Mouse (Mus musculus) monocyte, adult 2 months (primary cell): ENCODE measurements around the gene Gm34302.
"Not testable (repeated sequence)": the region's sequence is repeated elsewhere in the genome, so short reads cannot be mapped to it uniquely, and the experiment has no call there.

ENCODE experiments used
- DNase-seq, 2 experiments: peaks; one replicate each; pipeline ENCODE4 v3.0.0; 2022; ENCODE audit warnings: low spot score in 2 of 2, low read depth in 1 of 2

The Gm34302 gene

DNA sequence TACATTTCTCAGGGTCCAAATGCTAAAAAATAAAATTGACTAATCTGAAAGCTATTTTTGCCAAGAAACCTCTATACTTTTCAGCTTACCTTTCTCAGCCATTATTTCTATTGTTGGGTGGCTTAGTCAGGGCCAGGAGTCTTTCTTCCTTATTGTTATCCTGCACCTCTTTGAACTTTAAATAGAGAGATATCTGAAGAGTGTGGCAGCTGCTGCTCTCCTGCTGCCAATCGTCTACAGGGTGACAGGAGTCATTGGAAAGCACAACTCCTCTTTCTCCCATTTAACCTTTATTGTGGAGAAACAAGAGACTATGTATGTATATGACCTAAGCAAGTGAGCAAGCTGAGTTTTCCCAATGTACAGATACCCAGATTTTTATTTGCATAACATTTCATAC lies at the start of gene Gm34302:
Gene Gm34302, minus strand, starts transcription at position 154 of the 400 bp plus-strand sequence.
- no peak for DNase-seq

DNA sequence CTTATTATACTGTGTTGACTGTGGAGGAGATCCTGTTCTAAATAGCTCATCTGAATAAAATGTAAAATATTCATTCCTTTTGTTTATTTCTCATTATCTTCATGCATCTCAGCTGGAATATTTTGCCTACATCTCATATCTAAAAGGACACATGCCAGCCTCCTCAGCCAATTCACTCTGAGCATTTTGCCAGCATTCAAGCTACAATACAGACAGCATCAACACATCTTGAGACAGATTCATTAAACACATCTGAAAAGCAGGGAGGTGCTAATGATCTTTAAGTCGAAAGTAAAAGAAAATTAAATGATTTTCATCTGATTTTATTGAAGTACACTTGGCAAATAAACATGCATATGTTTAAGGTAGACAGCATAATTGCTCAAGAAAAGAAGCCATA lies 48.2 kb upstream of the Gm34302 start:
- DNase-seq = no peak

DNA sequence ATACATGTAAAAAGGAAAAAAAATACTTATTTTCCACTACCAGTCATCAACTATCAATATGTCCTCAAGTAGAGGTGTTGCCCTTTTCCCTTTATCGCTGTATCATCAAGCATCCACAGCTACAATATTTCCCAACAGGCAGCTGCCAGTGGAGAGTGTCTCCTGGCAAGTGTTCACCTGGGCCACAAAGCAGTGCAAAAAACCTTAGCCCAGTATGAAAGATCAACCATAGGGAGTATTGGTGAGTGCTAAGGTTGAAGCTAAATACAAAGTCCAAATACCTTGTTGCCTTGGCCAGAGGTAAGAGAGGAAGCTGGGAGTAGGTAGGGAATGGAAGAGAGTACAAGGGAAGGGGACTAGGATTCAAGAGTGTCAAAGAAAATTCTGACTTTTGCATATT lies 34.0 kb upstream of the Gm34302 start:
- no peak for DNase-seq

DNA sequence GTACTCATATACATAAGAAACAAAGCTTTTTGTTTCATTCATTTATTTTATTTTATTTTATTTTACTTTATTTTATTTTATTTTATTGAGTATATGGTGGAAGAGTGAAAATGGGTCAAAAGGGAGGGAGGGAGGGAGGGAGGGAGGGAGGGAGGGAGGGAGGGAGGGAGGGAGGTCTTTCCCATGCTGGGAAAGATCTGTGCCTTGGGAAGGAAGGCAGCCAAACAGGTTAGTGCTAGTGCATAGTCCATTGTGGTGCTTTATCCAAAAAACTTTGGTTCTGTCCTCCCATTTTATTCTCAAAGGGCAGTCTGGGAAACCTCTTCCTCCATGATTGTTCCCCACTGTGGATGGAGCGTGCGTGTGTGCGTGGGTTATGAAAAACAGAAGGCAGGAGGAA lies 32.6 kb upstream of the Gm34302 start:
- DNase-seq = not testable (repeated sequence)

DNA sequence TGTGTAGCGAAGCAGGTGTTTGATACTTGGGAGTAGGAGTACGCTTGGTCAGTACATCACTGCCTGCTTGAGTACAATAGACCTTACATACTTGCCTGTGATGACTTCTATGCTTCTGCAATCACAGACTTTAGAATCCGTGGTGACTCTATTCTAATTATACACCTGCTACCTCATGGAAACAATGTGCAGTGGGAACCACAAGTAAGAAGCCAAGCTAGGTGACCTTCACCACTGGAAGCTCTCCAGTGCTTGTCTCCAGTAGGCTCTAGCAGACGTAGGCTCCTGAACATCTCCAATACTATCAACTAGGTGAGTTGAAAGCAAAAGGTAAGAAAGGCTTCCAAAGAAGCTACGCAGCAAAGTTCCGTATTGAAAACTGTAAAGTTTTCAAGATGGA lies 27.6 kb upstream of the Gm34302 start:
- DNase-seq = no peak

DNA sequence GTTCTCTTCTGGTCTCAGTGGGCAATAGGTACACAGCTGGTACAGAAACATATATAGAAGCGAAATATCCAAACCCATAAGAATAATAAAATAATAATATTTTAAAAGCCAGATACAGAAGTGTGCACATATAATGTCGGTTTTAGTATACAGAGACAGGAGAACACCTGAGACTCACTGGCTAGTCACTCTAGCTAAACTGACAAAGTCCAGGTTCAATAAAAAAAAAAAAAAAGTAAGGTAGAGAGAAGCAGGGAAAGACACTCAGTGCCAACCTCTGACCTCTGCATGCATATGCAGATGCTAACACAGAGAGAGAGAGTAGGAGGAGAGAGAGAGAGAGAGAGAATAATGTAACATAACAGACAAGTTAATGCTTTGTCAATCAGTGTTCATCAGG lies 25.8 kb upstream of the Gm34302 start:
- no peak for DNase-seq

DNA sequence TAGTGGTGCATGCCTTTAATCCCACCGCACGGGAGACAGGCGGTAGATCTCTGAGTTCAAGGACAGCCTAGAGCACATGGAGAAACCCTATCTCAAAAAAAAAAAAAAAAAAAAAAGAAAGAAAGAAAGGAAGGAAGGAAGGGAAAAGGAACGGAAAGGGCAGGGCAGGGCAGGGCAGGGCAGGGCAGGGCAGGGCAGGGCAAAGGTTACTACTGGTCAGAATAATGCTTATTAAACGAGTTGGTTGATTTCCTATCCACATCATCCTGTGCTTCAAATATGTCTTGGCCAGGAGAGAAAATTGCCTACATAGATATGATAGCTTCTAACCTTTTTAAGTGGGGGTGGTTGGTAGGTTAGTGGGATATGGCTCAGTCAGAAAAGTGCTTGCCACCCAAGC lies 25.2 kb upstream of the Gm34302 start:
- no peak for DNase-seq

DNA sequence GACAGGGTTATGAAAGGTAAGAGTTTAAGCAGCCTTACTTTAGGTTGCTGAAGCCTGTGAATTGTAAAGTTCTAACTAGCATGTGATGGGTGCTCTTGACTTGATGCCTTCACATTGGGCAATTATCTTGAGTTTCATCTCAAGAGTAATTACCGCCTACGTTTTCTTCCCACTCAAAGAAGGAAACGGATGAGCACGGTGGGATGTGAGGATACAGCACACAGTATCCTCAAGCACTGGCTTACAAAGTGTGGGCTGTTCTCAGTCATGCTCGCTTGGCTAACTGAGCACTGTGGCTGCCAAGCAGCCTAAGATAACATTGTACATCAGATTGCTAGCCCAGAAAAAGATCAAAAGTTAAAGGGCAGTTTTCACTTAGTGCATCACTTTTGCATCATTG lies 20.8 kb upstream of the Gm34302 start:
- DNase-seq = no peak

DNA sequence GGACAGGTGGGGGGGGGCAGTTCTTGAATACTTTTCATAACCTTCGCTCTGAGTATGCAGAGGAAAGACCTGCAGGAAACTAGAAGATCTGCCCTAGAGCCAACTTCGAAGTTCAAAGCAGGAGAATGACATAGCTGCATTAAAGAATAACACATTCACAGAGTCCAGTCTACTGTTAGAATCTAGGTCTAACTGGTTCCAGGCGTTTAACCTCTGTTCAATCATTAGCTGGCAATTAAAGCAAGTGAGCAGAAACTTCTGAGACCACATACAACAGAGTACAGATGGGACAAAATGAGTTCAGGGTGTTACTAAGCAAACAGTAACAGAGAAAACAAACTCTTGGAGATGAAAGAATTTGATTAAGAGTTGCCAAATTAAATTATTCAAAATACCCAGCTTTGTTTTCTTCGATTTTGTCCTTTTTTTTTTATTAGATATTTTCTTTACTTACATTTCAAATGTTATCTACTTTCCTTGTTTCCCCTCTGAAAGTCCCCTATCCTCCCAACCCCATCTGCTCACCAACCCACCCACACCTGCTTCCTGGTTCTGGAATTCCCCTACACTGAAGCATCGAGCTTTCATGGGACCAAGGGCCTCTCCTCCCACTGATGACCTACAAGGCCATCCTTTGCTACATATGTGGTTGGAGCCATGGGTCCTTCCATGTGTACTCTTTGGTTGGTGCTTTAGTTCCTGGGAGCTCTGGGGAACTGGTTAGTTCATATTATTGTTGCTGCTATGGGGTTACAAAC lies 11.1 kb upstream of the Gm34302 start:
- no peak for DNase-seq

DNA sequence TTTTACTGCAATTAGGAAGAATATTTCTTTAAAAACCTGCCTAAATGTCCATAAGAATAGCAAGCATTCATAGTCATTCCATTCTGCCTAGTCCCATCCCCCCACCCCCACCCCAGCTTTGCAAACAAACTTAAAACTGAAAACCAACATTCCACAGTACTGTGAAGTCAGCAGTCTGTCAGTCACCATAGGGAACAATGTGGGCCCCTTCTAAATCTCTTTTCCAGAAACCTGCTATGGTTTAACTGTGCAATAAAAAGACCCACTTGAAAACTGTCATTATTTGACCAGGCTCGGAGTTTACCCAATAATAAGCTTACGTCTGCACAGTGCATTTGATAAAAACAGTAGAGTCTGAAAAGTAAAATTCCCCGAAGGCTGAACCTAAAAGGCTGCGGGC lies 9.9 kb upstream of the Gm34302 start:
- DNase-seq = no peak

DNA sequence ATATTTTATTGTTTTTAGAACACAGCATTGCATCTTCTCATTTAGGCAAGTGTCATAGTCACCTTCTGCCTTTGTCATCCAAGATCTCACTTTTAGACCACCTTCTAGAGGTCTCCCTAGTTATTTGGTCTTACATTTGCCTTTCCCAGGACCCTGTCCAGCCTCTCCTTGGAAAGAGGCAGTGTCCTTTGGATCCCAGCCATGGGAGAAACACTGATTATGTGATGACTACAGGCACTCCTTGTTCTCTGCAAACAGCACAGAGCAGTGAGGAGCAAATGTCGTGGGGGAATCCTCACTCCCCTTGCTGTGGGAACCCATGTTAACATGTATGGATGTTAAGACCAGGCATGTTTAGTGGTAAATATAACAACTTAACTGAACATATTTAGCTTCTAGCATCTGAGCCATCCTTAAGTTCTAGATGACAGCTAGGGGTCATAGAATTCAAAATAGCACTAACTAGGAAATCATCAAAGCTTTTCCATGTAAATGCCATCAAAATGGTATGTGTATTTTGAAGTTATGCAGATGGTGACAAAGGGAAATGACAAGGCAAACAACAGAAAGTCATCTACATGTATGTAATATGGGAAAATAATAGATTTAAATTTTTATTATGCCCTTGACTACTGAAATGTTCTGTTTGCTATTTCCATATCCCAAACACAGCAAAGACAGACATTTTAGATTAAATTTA lies 43.1 kb downstream of the Gm34302 start:
- DNase-seq = no peak

DNA sequence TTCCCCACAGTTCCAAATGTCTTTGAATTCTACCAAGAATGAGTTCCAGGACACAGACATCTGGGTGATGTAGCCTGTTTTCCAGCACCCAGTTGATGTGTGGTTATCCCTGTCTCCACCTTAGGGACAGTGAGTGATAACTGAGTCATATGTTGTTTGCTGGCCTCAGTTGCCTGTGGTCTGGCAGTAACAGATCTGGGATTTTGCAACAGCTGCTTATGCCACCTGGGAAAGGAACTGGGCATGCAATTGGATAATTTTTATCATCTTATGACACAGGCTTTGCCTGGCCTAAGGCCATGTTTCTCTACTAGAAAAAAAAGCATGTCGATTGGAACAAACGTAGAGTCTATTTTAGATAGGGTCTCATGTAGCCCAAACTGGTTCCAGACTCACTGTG lies 43.9 kb downstream of the Gm34302 start:
- no peak for DNase-seq

DNA sequence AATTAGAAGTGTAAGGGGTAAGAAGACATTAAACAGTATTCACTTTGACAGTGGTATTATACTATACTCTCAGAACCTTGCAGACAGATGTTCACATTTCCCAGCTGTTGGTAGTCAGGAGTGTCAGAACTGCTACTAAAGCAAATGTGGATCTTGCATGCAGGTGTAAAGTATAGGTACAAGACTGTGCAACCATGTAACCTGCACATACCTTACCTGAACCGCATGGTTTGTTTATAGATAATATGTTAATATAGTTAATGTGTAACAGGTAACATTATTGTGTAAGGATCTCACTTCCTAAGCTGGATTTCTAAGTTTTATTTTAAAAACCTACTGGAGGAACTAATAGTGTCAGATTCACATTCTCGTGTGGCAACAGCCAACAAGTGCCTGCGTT lies 44.8 kb downstream of the Gm34302 start:
- no peak for DNase-seq
